Mouse (Mus musculus) heart, postnatal 0 days (tissue): ENCODE data around the gene Gm45623.

Experiments
- CTCF ChIP-seq: IDR thresholded peaks from 2 replicates; pipeline ENCODE4 v1.5.1; 2016; ENCODE audit warnings: antibody characterized with exemption, control low read depth, low read depth
- EP300 ChIP-seq: IDR thresholded peaks from 2 replicates; pipeline ENCODE4 v1.6.1; 2016; ENCODE audit warnings: antibody characterized with exemption, low read depth

- no peak for TF ChIP-seq CTCF
- no peak for TF ChIP-seq EP300
These were observed 29.0 kb upstream of the Gm45623 start for GRCm38 (mm10) chr13:56782621-56783020.
